Mouse (Mus musculus) MEL (cell line): ENCODE data around the gene Dpep2nb. TPM values are rescaled to one million over a fixed set of nuclear protein-coding genes. Genes with fewer than 3 reads are reported as not detected.

Source experiments
- DNase-seq: peaks from one replicate; pipeline ENCODE4 v3.0.0; 2011; ENCODE audit warnings: low read depth, low spot score
- H3K27ac ChIP-seq: 2 replicates; pipeline ENCODE4 v1.5.1; 2012; ENCODE audit warnings: low read depth, mild to moderate bottlenecking, control low read depth, low read length, moderate library complexity; ENCODE audit not compliant: control insufficient read depth
- H3K27me3 ChIP-seq, 2 experiments: fragments of 150-350 bp in 1 of 2; sonication (generic) in 1 of 2; 2 replicates each; pipeline ENCODE4 v1.6.1; 2012; ENCODE audit warnings: low read length in 2 of 2, mild to moderate bottlenecking in 2 of 2, improper control_type of control experiment in 1 of 2, moderate library complexity in 1 of 2; ENCODE audit not compliant: insufficient read depth in 2 of 2, control insufficient read depth in 1 of 2
- H3K36me3 ChIP-seq, 2 experiments: 2 replicates each; pipeline ENCODE4 v1.6.1; 2012 to 2014; ENCODE audit warnings: low read length in 2 of 2, improper control_type of control experiment in 1 of 2, inconsistent platforms in 1 of 2, mild to moderate bottlenecking in 1 of 2; ENCODE audit not compliant: insufficient read depth in 2 of 2, control insufficient read depth in 1 of 2
- H3K4me1 ChIP-seq, 2 experiments: fragments of 150-350 bp in 1 of 2; sonication (generic) in 1 of 2; 2 replicates each; pipeline ENCODE4 v1.6.1; 2012; ENCODE audit warnings: low read length in 2 of 2, improper control_type of control experiment in 1 of 2, mild to moderate bottlenecking in 1 of 2; ENCODE audit not compliant: insufficient read depth in 2 of 2, control insufficient read depth in 1 of 2
- H3K4me3 ChIP-seq, 2 experiments: fragments of 150-350 bp in 1 of 2; sonication (generic) in 1 of 2; 2 replicates each; pipeline ENCODE4 v1.5.1; 2012; ENCODE audit warnings: low read depth in 2 of 2, low read length in 2 of 2, mild to moderate bottlenecking in 2 of 2, moderate library complexity in 2 of 2, control low read depth in 1 of 2, improper control_type of control experiment in 1 of 2; ENCODE audit not compliant: control insufficient read depth in 1 of 2, insufficient read depth in 1 of 2
- H3K79me2 ChIP-seq: 2 replicates; pipeline ENCODE4 v1.6.1; 2012; ENCODE audit warnings: mild to moderate bottlenecking, low read length, moderate library complexity; ENCODE audit not compliant: control insufficient read depth, poor library complexity, insufficient read depth
- H3K9ac ChIP-seq: 2 replicates; pipeline ENCODE4 v1.6.1; 2012; ENCODE audit warnings: low read depth, mild to moderate bottlenecking, control low read depth, low read length, moderate library complexity; ENCODE audit not compliant: control insufficient read depth, poor library complexity, severe bottlenecking
- H3K9me3 ChIP-seq: fragments of 150-350 bp; sonication (generic); replicated peaks from 2 replicates; pipeline ENCODE4 v1.6.1; 2012; ENCODE audit warnings: mild to moderate bottlenecking, low read length, improper control_type of control experiment, moderate library complexity; ENCODE audit not compliant: insufficient read depth
- E2F4 ChIP-seq: IDR thresholded peaks from 2 replicates; pipeline ENCODE4 v1.6.1; 2011; ENCODE audit warnings: low read depth, low read length, improper control_type of control experiment, borderline replicate concordance
- ELF1 ChIP-seq: IDR thresholded peaks from 2 replicates; pipeline ENCODE4 v1.6.1; 2014; ENCODE audit warnings: low read depth, mild to moderate bottlenecking, inconsistent platforms, low read length, improper control_type of control experiment, moderate library complexity
- GATA1 ChIP-seq: IDR thresholded peaks from 2 replicates; pipeline ENCODE4 v1.6.1; 2011; ENCODE audit warnings: low read depth, low read length, improper control_type of control experiment
- HCFC1 ChIP-seq: IDR thresholded peaks from 2 replicates; pipeline ENCODE4 v1.6.1; 2012; ENCODE audit warnings: low read depth, mild to moderate bottlenecking, inconsistent platforms, low read length, improper control_type of control experiment, moderate library complexity
- KAT2A ChIP-seq: conservative IDR thresholded peaks from 2 replicates; pipeline ENCODE4 v1.6.1; 2012; ENCODE audit warnings: low read depth, low read length, improper control_type of control experiment, inconsistent platforms
- MAFK ChIP-seq: IDR thresholded peaks from 2 replicates; pipeline ENCODE4 v1.6.1; 2011; ENCODE audit warnings: low read depth, mild to moderate bottlenecking, low read length, improper control_type of control experiment, borderline replicate concordance
- MEF2A ChIP-seq: IDR thresholded peaks from 2 replicates; pipeline ENCODE4 v1.6.1; 2014; ENCODE audit warnings: low read depth, mild to moderate bottlenecking, inconsistent platforms, low read length, improper control_type of control experiment; ENCODE audit not compliant: poor library complexity, insufficient replicate concordance, severe bottlenecking; ENCODE audit errors: extremely low read depth
- MYC ChIP-seq: IDR thresholded peaks from 2 replicates; pipeline ENCODE4 v1.6.1; 2011; ENCODE audit warnings: low read depth, mild to moderate bottlenecking, low read length, improper control_type of control experiment, moderate library complexity
- NELFE ChIP-seq: IDR thresholded peaks from 2 replicates; pipeline ENCODE4 v1.6.1; 2011; ENCODE audit warnings: low read depth, low read length, improper control_type of control experiment
- POLR2A ChIP-seq, 2 experiments: IDR thresholded peaks; 2 replicates each; pipeline ENCODE4 v1.6.1; 2011 to 2012; ENCODE audit warnings: low read length in 2 of 2, mild to moderate bottlenecking in 2 of 2, control low read depth in 1 of 2, improper control_type of control experiment in 1 of 2, low read depth in 1 of 2, moderate library complexity in 1 of 2; ENCODE audit not compliant: control insufficient read depth in 1 of 2, insufficient read depth in 1 of 2, poor library complexity in 1 of 2
- POLR2AphosphoS5 ChIP-seq: IDR thresholded peaks from 2 replicates; pipeline ENCODE4 v1.6.1; 2012; ENCODE audit warnings: low read depth, borderline replicate concordance, mild to moderate bottlenecking, inconsistent platforms, low read length, moderate library complexity, mixed read lengths
- RAD21 ChIP-seq: IDR thresholded peaks from 2 replicates; pipeline ENCODE4 v1.6.1; 2011; ENCODE audit warnings: mild to moderate bottlenecking, low read depth, low read length, improper control_type of control experiment
- SMC3 ChIP-seq: IDR thresholded peaks from 2 replicates; pipeline ENCODE4 v1.6.1; 2011; ENCODE audit warnings: low read depth, low read length, improper control_type of control experiment
- TAL1 ChIP-seq: IDR thresholded peaks from 2 replicates; pipeline ENCODE4 v1.6.1; 2012; ENCODE audit warnings: mild to moderate bottlenecking, inconsistent platforms, low read length, moderate library complexity, mixed read lengths
- TBP ChIP-seq: IDR thresholded peaks from 2 replicates; pipeline ENCODE4 v1.8.0; 2011; ENCODE audit warnings: low read depth, low read length, improper control_type of control experiment
- USF2 ChIP-seq, 2 experiments: IDR thresholded peaks; 2 replicates each; pipeline ENCODE4 v1.6.1; 2011 to 2012; ENCODE audit warnings: improper control_type of control experiment in 2 of 2, low read length in 2 of 2, borderline replicate concordance in 1 of 2, inconsistent platforms in 1 of 2, low read depth in 1 of 2, mild to moderate bottlenecking in 1 of 2; ENCODE audit not compliant: insufficient read depth in 1 of 2
- ZC3H11A ChIP-seq: IDR thresholded peaks from 2 replicates; pipeline ENCODE4 v1.6.1; 2012; ENCODE audit warnings: low read depth, mild to moderate bottlenecking, inconsistent platforms, low read length, improper control_type of control experiment
- polyA plus RNA-seq, 2 experiments: library from polyadenylated mRNA; stranded (reverse) in 1 of 2; unstranded in 1 of 2; fragments of >175 nt in 1 of 2; fragments of >200 nt in 1 of 2; gene quantifications; 2 replicates each; pipeline versions ENCODE4 v1.2.1 to v1.2.4; 2012; ENCODE audit warnings: low replicate concordance in 2 of 2, low read depth in 1 of 2; ENCODE audit not compliant: insufficient read length in 2 of 2, insufficient read depth in 1 of 2, missing spikeins in 1 of 2
- total RNA-seq: library from RNA; depleted of rRNA; stranded (reverse); fragments of 300-350 nt; gene quantifications from 2 replicates; pipeline ENCODE4 v1.2.3, GENCODE M21; 2012

Gene Dpep2nb
- total and polyA plus RNA-seq, 3 experiments: 0.14 TPM; not detected in 2

DNA sequence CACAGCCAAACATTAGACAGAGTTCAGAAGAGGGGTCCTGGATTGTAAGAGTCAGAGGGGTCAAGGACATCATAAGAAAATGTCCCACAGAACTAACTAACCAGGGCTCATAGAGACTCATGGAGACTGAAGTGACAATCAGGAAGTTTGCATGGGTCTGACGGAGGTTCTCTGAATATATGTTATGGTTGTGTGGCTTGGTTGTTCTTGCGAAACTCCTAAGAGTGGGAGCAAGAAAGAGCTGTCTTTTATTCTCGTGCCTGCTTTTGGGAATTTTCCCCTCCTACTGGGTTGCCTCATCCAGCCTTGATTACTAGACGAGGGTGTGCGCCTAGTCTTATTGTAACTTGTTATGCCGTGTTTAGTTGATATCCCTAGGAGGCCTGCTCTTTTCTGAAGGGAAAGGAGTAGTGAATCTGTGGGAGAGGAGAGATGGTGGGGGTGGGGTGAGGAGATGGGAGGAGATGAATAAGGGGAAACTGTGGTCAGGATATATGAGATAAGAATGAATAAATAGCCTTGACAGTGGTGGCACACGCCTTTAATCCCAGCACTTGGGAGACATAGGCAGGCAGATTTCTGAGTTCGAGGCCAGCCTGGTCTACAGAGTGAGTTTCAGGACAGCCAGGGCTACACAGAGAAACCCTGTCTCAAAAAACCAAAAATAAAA, 1.1 kb downstream of the Dpep2nb start:
- Histone ChIP-seq H3K9me3 (no peaks in the 10 kb centered on the region), H3K4me1 (peaks cover 0 to 8% of the 10 kb centered on the region in 2 experiments; a peak in 2 of 4 replicates), H3K9ac (no peak overlapping the region)
- TF ChIP-seq ELF1 (no peak), POLR2A (IDR thresholded peaks at IDR 0.05; ENCODE audit: control insufficient read depth in 1 of 2, insufficient read depth in 1 of 2, low read depth in 1 of 2, low read length in 2 of 2, poor library complexity in 1 of 2) (no peak), MEF2A (no peak), TBP (peak; percentile 93), USF2 (IDR thresholded peaks at IDR 0.05; ENCODE audit: borderline replicate concordance in 1 of 2, insufficient read depth in 1 of 2, low read depth in 1 of 2, low read length in 2 of 2) (no peak), GATA1 (0 out of 2 replicates have a peak, but pooled peaks have one; percentile 14), RAD21 (no peak), MYC (no peak), KAT2A (no peak)
- TF ChIP-seq, all 39 proteins: peak for 2
- no peaks in the 10 kb centered on the region for H3K27me3 ChIP-seq
- H3K27ac ChIP-seq: no peak overlapping the region
- peak; percentile 46 for DNase-seq
- H3K36me3 ChIP-seq: peaks cover 0 to 6% of the 10 kb centered on the region in 2 experiments; a peak in 2 of 4 replicates
- peaks cover 2% of the 10 kb centered on the region; the same call in 1 of the 2 replicates for H3K79me2 ChIP-seq
- H3K4me3 ChIP-seq: no peak overlapping the region

DNA sequence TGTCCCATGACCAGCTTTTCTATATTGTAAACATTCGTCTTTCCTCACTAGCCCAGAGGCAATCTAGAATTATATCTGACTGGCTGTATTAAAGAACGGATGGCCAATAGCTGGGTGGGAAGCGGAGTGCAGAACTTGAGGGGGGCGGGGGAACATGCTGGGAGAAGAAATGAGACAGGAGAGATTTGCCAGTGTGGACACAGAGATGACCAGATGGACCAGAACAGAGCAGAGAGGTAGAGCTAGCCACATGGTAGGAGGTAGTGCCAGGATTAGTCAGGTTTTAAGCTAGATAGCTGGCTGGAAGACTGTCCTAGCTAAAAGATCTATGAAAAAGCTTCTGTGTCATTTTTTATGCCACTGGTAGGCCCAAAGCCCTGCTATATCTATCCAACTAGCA, 3.9 kb downstream of the Dpep2nb start:
- Histone ChIP-seq H3K4me3 (no peak overlapping the region), H3K36me3 (peaks cover 0 to 4% of the 10 kb centered on the region in 2 experiments; a peak in 2 of 4 replicates), H3K9me3 (no peaks in the 10 kb centered on the region), H3K4me1 (peaks cover under 1 to 14% of the 10 kb centered on the region in 2 experiments; a peak in 3 of 4 replicates), H3K27ac (no peak overlapping the region), H3K79me2 (no peaks in the 10 kb centered on the region), H3K9ac (no peak overlapping the region), H3K27me3 (no peaks in the 10 kb centered on the region)
- TF ChIP-seq GATA1 (no peak), HCFC1 (no peak), TBP (no peak), NELFE (no peak), POLR2AphosphoS5 (no peak), KAT2A (no peak), SMC3 (no peak), E2F4 (no peak), ZC3H11A (no peak), MAFK (no peak), MYC (no peak), TAL1 (no peak)
- DNase-seq: no peak
